Comparison of ENCODE assay signal across 8 mouse cellular contexts in genomic region chr10:80431570-80432386, GRCm38 (mm10). TPM values are rescaled to one million over a fixed set of nuclear protein-coding genes. Genes with fewer than 3 reads are reported as not detected.
DNase-seq lines count a peak whose midpoint lies in the region; ATAC-seq and TF ChIP-seq lines count a peak whose summit lies in the region.

No protein-coding gene starts in this region.

- peak overlapping the region; percentile 91 for H3K4me3 ChIP-seq in kidney, adult 2 months (ENCODE audit: insufficient read depth, low read depth, low read length)
- peak overlapping the region; percentile 97 for H3K4me3 ChIP-seq in G1E (ENCODE audit: low read depth, low read length)
- peak overlapping the region; percentile 86 for H3K4me3 ChIP-seq in heart, embryonic 15.5 days
- H3K4me3 ChIP-seq in liver, postnatal 0 days (ENCODE audit: low read depth, low read length) = peak overlapping the region; percentile 100

- no peak overlapping the region for H3K27ac ChIP-seq in kidney, adult 2 months (ENCODE audit: insufficient read depth, low read depth, low read length)
- peak overlapping the region; percentile 86 for H3K27ac ChIP-seq in heart, embryonic 15.5 days
- peak overlapping the region; percentile 87 for H3K27ac ChIP-seq in liver, postnatal 0 days (ENCODE audit: low read depth)

- no peak for ATAC-seq in G1E (ENCODE audit: extremely low read depth, insufficient number of reproducible peaks, low FRiP score, poor library complexity, severe bottlenecking)
- ATAC-seq in heart, embryonic 15.5 days (replicated peaks; ENCODE audit: insufficient number of reproducible peaks, insufficient read depth, low FRiP score, low read depth) = no peak
- ATAC-seq in liver, postnatal 0 days = no peak

- peaks cover 5% of the 10 kb centered on the region; the same call in 1 of the 2 replicates for H3K9me3 ChIP-seq in G1E (replicated peaks)
- no peaks in the 10 kb centered on the region for H3K9me3 ChIP-seq in heart, embryonic 15.5 days (replicated peaks)
- H3K9me3 ChIP-seq in liver, postnatal 0 days (ENCODE audit: low read length) = no peaks in the 10 kb centered on the region

- H3K9ac ChIP-seq in heart, embryonic 15.5 days = peak overlapping the region; percentile 92
- peak overlapping the region; percentile 99 for H3K9ac ChIP-seq in liver, postnatal 0 days (replicated peaks)

- H3K4me2 ChIP-seq in heart, embryonic 15.5 days = peak overlapping the region; percentile 75
- H3K4me2 ChIP-seq in liver, postnatal 0 days (ENCODE audit: low read depth, low read length) = peak overlapping the region; percentile 97

- H3K36me3 ChIP-seq in kidney, adult 2 months (ENCODE audit: control insufficient read depth, insufficient read depth, low read length) = no peaks in the 10 kb centered on the region
- peaks cover 52% of the 10 kb centered on the region for H3K36me3 ChIP-seq in G1E (replicated peaks)
- peaks cover 37% of the 10 kb centered on the region for H3K36me3 ChIP-seq in heart, embryonic 15.5 days
- H3K36me3 ChIP-seq in liver, postnatal 0 days (replicated peaks; ENCODE audit: insufficient read depth, low read length) = peaks cover 39% of the 10 kb centered on the region

- no peak for TF ChIP-seq CTCF in kidney, adult 2 months (conservative IDR thresholded peaks at IDR 0.05; ENCODE audit: insufficient read depth, insufficient read length, low read depth, low read length)
- TF ChIP-seq CTCF in G1E (IDR thresholded peaks at IDR 0.05; ENCODE audit: low read depth, low read length) = no peak
- no peak for TF ChIP-seq CTCF in liver, postnatal 0 days (IDR thresholded peaks at IDR 0.05; ENCODE audit: low read depth)

- no peak for TF ChIP-seq POLR2A in kidney, adult 2 months (IDR thresholded peaks at IDR 0.05; ENCODE audit: low read depth, low read length)

- DNase-seq in kidney, adult 2 months = peak; percentile 15
- DNase-seq in kidney, postnatal 14 days = no peak
- no peak for DNase-seq in G1E (ENCODE audit: low spot score)
- no peak for DNase-seq in liver, postnatal 0 days
- peak; percentile 55 to 61 for DNase-seq in thymus, postnatal 36 days
- no peak for DNase-seq in retina, postnatal 1 day
- DNase-seq in urinary bladder, postnatal 14 days (ENCODE audit: low spot score) = no peak

- 20% methylated on average over 16 of the region's 16 CpGs for WGBS in kidney, adult 2 months
- WGBS in heart, embryonic 15.5 days = 23% methylated on average over 16 of the region's 16 CpGs
- WGBS in liver, postnatal 0 days (ENCODE audit: insufficient replicate concordance) = 20% methylated on average over 15 of the region's 16 CpGs

- no peaks in the 10 kb centered on the region for H3K27me3 ChIP-seq in kidney, adult 2 months (replicated peaks; ENCODE audit: control insufficient read depth, insufficient read depth, low read length)
- H3K27me3 ChIP-seq in G1E (ENCODE audit: insufficient read depth, low read length) = no peaks in the 10 kb centered on the region; the same call in 1 of the 2 replicates
- no peaks in the 10 kb centered on the region for H3K27me3 ChIP-seq in heart, embryonic 15.5 days
- no peaks in the 10 kb centered on the region for H3K27me3 ChIP-seq in liver, postnatal 0 days (ENCODE audit: insufficient read depth, low read length)

- 0 out of 2 replicates have a peak, but pooled peaks cover 8% of the 10 kb centered on the region for H3K4me1 ChIP-seq in kidney, adult 2 months (ENCODE audit: control insufficient read depth, insufficient read depth, low read length)
- H3K4me1 ChIP-seq in G1E (ENCODE audit: insufficient read depth, low read depth, low read length) = peaks cover 76% of the 10 kb centered on the region
- peaks cover 35% of the 10 kb centered on the region for H3K4me1 ChIP-seq in heart, embryonic 15.5 days (replicated peaks)
- H3K4me1 ChIP-seq in liver, postnatal 0 days (ENCODE audit: insufficient read depth) = peaks cover 37% of the 10 kb centered on the region

- no peak for TF ChIP-seq EP300 in liver, postnatal 0 days (IDR thresholded peaks at IDR 0.05; ENCODE audit: low read depth)

RNA-seq across cellular contexts. Expression of gene Tcf3, which starts 1.7 kb away (rescaled TPM):
- polyA plus RNA-seq in kidney, adult 2 months (2012; rRNA removed) = 33.3 and 38.6 TPM in 2 replicates
- total RNA-seq in G1E (2014; fragmentation: Nextera tagmentation) (152 and 175 TPM in 2 replicates), G1E (2017) (70.0 and 84.0 TPM in 2 replicates)
- 1,090 and 1,330 TPM in 2 replicates for polyA plus RNA-seq in G1E (2012)
- 41.3 and 67.2 TPM in 2 replicates for polyA plus RNA-seq in heart, embryonic 15.5 days (2015; fragmentation: Nextera tagmentation; extraction: Ambion mirVana)
- polyA plus RNA-seq in liver, postnatal 0 days (2015; fragmentation: Nextera tagmentation; extraction: Ambion mirVana) = 28.2 and 29.5 TPM in 2 replicates

RNA-seq across cellular contexts. Expression of gene Uqcr11, which starts 25.1 kb away (rescaled TPM):
- polyA plus RNA-seq in kidney, adult 2 months (2012; rRNA removed) = 3,960 and 3,968 TPM in 2 replicates
- total RNA-seq in G1E (2014; fragmentation: Nextera tagmentation) (57.3 and 71.6 TPM in 2 replicates), G1E (2017) (376 and 446 TPM in 2 replicates)
- 1,650 and 1,908 TPM in 2 replicates for polyA plus RNA-seq in G1E (2012)
- 1,499 and 1,535 TPM in 2 replicates for polyA plus RNA-seq in heart, embryonic 15.5 days (2015; fragmentation: Nextera tagmentation; extraction: Ambion mirVana)
- 753 and 771 TPM in 2 replicates for polyA plus RNA-seq in liver, postnatal 0 days (2015; fragmentation: Nextera tagmentation; extraction: Ambion mirVana)

RNA-seq across cellular contexts. Expression of gene Mbd3, which starts 32.4 kb away (rescaled TPM):
- 143 and 151 TPM in 2 replicates for polyA plus RNA-seq in kidney, adult 2 months (2012; rRNA removed)
- 37.3 and 41.7 TPM in 2 replicates for total RNA-seq in G1E (2014; fragmentation: Nextera tagmentation)
- 36.0 and 42.0 TPM in 2 replicates for total RNA-seq in G1E (2017)
- 244 and 272 TPM in 2 replicates for polyA plus RNA-seq in G1E (2012)
- 122 and 177 TPM in 2 replicates for polyA plus RNA-seq in heart, embryonic 15.5 days (2015; fragmentation: Nextera tagmentation; extraction: Ambion mirVana)
- polyA plus RNA-seq in liver, postnatal 0 days (2015; fragmentation: Nextera tagmentation; extraction: Ambion mirVana) = 33.4 and 33.5 TPM in 2 replicates

RNA-seq across cellular contexts. Expression of gene Mex3d, which starts 44.3 kb away (rescaled TPM):
- 7.9 and 11.9 TPM in 2 replicates for polyA plus RNA-seq in kidney, adult 2 months (2012; rRNA removed)
- total RNA-seq in G1E (2014; fragmentation: Nextera tagmentation) (7.7 and 11.4 TPM in 2 replicates), G1E (2017) (8.7 and 10.9 TPM in 2 replicates)
- 35.3 and 41.9 TPM in 2 replicates for polyA plus RNA-seq in G1E (2012)
- polyA plus RNA-seq in heart, embryonic 15.5 days (2015; fragmentation: Nextera tagmentation; extraction: Ambion mirVana) = 4.8 and 5.2 TPM in 2 replicates
- 0.72 and 0.99 TPM in 2 replicates for polyA plus RNA-seq in liver, postnatal 0 days (2015; fragmentation: Nextera tagmentation; extraction: Ambion mirVana)

Comparison
In these comparisons a context has a peak if more than half of its experiments do, and no peak if none do; other contexts are left out.
1. DNase-seq: peak in kidney, adult 2 months (single experiment) and thymus, postnatal 36 days (2 of 2); none in kidney, postnatal 14 days (single experiment), G1E (single experiment), liver, postnatal 0 days (single experiment), retina, postnatal 1 day (single experiment) and urinary bladder, postnatal 14 days (single experiment).
2. RNA of gene Tcf3, which starts 1.7 kb away (polyA plus RNA-seq): 1,090 to 1,330 TPM in G1E; 41.3 to 67.2 TPM in heart, embryonic 15.5 days, 33.3 to 38.6 TPM in kidney, adult 2 months and 28.2 to 29.5 TPM in liver, postnatal 0 days; every median in the first group is over 10 times any median in the second.
3. Peak in every context shown above with its lines, with median percentiles within 50 percentile points of each other: H3K4me3 ChIP-seq.